Mouse (Mus musculus) neural tube, embryonic 10.5 days (tissue): ENCODE results near the gene Xirp1.

Experiments used
- DNase-seq: peaks from one replicate; pipeline ENCODE4 v3.0.0-alpha.2; 2017; ENCODE audit warnings: low spot score; ENCODE audit errors: extremely low spot score

Xirp1 gene

GRCm38 (mm10) chr9:120023086-120023811 lies at the start of gene Xirp1:
TSS of gene Xirp1 (minus strand) at chr9:120023598.
- no peak for DNase-seq

- peak; percentile 87 for DNase-seq
These were observed 49.8 kb upstream of the Xirp1 start for GRCm38 (mm10) chr9:120073169-120073568.

GRCm38 (mm10) chr9:120071251-120071650 lies 47.9 kb upstream of the Xirp1 start:
- DNase-seq, result no peak

- no peak for DNase-seq
These were observed 46.4 kb upstream of the Xirp1 start, which contains the start of gene Cx3cr1 for GRCm38 (mm10) chr9:120069779-120070178. TSS of gene Cx3cr1 (minus strand) at chr9:120069879.

GRCm38 (mm10) chr9:120068047-120068446 lies 44.6 kb upstream of the Xirp1 start:
- no peak for DNase-seq

GRCm38 (mm10) chr9:120067609-120068008 lies 44.2 kb upstream of the Xirp1 start:
- no peak for DNase-seq

GRCm38 (mm10) chr9:120064317-120064716 lies 40.9 kb upstream of the Xirp1 start:
- DNase-seq, result no peak

GRCm38 (mm10) chr9:120058730-120059129 lies 35.3 kb upstream of the Xirp1 start:
- no peak for DNase-seq

- DNase-seq, result no peak
These were observed 32.8 kb upstream of the Xirp1 start for GRCm38 (mm10) chr9:120056201-120056600.

GRCm38 (mm10) chr9:120054545-120055277 lies 31.3 kb upstream of the Xirp1 start:
- no peak for DNase-seq

GRCm38 (mm10) chr9:120049407-120049806 lies 26.0 kb upstream of the Xirp1 start:
- DNase-seq, result no peak

GRCm38 (mm10) chr9:120048495-120048894 lies 25.1 kb upstream of the Xirp1 start:
- DNase-seq, result no peak

GRCm38 (mm10) chr9:120043115-120043514 lies 19.7 kb upstream of the Xirp1 start:
- no peak for DNase-seq

- DNase-seq, result no peak
These were observed 14.0 kb upstream of the Xirp1 start for GRCm38 (mm10) chr9:120037414-120037813.

- no peak for DNase-seq
These were observed 11.0 kb upstream of the Xirp1 start for GRCm38 (mm10) chr9:120034375-120034774.

GRCm38 (mm10) chr9:120032710-120033109 lies 9.3 kb upstream of the Xirp1 start:
- no peak for DNase-seq

- DNase-seq, result no peak
These were observed 7.0 kb upstream of the Xirp1 start for GRCm38 (mm10) chr9:120030421-120030820.

GRCm38 (mm10) chr9:120029880-120030279 lies 6.5 kb upstream of the Xirp1 start:
- no peak for DNase-seq

GRCm38 (mm10) chr9:120027401-120028151 lies 4.2 kb upstream of the Xirp1 start:
- DNase-seq, result peak; percentile 51

- no peak for DNase-seq
These were observed 1.2 kb upstream of the Xirp1 start for GRCm38 (mm10) chr9:120024625-120025024.

- DNase-seq, result no peak
These were observed 773 bp upstream of the Xirp1 start for GRCm38 (mm10) chr9:120024171-120024570.

- DNase-seq, result no peak
These were observed 2.2 kb downstream of the Xirp1 start for GRCm38 (mm10) chr9:120021164-120021563.
